Mouse (Mus musculus): ENCODE results near the gene Tbx2.

DNA sequence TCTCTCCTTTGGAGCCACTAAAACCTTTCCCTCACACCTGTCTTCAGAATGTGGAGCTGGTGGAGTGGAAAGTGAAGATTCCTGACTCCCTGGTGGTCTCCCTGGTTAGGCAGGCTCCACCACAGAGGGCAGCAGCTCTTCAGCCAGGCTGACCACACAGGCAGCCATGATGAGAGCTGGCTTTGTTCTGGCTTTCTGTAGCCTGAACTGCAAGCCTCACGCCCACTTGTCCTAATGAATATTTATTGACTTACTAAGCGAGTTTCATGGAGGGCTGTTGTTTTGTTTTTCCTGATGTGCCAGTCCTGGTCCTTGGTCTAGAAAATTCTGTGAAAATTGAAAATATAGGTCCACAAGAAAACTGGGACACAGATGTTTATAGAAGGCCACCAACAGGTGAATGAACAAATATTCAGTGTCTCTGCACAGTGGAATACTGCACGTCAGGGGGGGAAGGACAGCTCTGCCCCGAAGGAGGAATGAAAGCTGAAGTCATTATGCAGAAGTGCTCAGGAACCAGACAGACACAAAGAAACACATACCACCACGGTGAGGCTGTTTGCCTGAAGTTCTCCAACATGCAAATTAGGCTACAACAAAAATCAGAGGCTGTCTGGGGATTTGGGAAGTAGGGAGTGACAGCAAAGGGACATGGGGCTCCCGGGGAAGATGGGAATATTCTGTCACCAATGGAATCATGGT is 25.8 kb downstream of the Tbx2 start:
- TF ChIP-seq POLR2A (IDR thresholded peaks at IDR 0.05; ENCODE audit: insufficient read depth, low read depth, low read length): no peak
- TF ChIP-seq EP300 (IDR thresholded peaks at IDR 0.05; ENCODE audit: insufficient read depth, low read depth, low read length): no peak

Data from heart, adult 2 months (tissue).